Mouse (Mus musculus) ES-Bruce4 (cell line): Measurements from ENCODE around the gene Arntl.

Source experiments
- CTCF ChIP-seq: IDR thresholded peaks from one replicate; pipeline ENCODE4 v1.8.1; 2011; ENCODE audit warnings: low read depth, low read length
- POLR2A ChIP-seq: IDR thresholded peaks from one replicate; pipeline ENCODE4 v1.8.1; 2011; ENCODE audit warnings: low read length; ENCODE audit not compliant: insufficient read depth

- TF ChIP-seq CTCF (no peak), POLR2A (no peak)
Observed at GRCm38 (mm10) chr7:113192714-113193365, 14.4 kb upstream of the Arntl start.
